Mouse (Mus musculus) urinary bladder, adult 2 months (tissue): Measurements from ENCODE around the gene Pllp. TPM values are rescaled to one million over a fixed set of nuclear protein-coding genes. Genes with fewer than 3 reads are reported as not detected.
A peak's percentile ranks its signal among the peaks of the same experiment; 100 is the strongest.

Experiments
- DNase-seq: peaks from one replicate; pipeline ENCODE4 v3.0.0; 2022; ENCODE audit warnings: low spot score
- polyA plus RNA-seq: library from polyadenylated mRNA; depleted of rRNA; stranded (reverse); fragments of >200 nt; gene quantifications from 2 replicates; pipeline ENCODE4 v1.2.3, GENCODE M21; 2012

The Pllp gene
- polyA plus RNA-seq, 1 experiment: 99.3 TPM

- DNase-seq: peak; percentile 65
Observed at GRCm38 (mm10) chr8:94702844-94703813, 7.1 kb upstream of the Pllp start.

GRCm38 (mm10) chr8:94702156-94702555, 6.1 kb upstream of the Pllp start:
- no peak for DNase-seq

GRCm38 (mm10) chr8:94700421-94700935, 4.4 kb upstream of the Pllp start:
- no peak for DNase-seq

- peak; percentile 19 for DNase-seq
Observed at GRCm38 (mm10) chr8:94699366-94699765, 3.3 kb upstream of the Pllp start.

- DNase-seq: no peak
Observed at GRCm38 (mm10) chr8:94697956-94698355, 1.9 kb upstream of the Pllp start.

GRCm38 (mm10) chr8:94696566-94696965, 488 bp upstream of the Pllp start:
- no peak for DNase-seq

GRCm38 (mm10) chr8:94695341-94695993, 611 bp downstream of the Pllp start:
- DNase-seq: peak; percentile 30

DNA sequence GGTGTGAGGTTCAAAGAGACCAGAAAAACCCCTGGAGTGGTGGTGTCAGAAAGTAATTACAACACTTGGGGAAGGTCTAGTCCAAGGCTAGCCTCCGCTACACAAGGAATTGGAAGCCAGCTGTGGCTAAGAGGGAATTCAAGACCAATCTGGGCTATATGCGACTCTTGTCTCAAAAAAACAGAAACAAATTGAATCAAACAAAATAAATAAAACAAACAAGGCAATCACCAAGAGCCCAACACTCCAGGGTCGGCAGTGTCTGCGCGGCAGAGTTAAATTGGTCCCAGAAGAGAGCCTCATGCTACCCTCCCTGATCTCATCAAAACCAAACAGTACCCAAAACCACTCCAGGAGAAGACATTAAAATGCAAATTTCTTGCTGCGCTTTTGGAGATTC, 1.4 kb downstream of the Pllp start:
- no peak for DNase-seq

DNA sequence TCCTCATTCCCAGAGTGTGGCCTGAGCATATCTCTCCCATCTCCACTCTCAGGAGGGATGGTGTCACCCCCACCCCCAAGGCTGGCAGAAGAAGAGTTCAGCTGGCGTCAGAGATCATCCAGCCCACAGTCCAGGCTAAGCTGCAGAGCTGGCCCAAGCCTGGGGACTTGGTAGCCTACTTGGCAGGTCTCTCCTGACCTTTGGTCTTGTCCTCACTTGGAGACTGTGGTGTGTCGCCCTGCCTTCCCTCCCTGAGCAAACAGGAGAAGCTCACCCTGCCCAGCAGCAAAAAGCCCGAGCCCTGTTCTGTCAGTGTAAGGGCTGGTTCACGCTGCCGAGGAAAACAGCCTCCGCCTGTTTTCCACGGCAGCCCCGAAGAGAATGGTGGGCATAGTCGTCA, 10.1 kb downstream of the Pllp start:
- no peak for DNase-seq

DNA sequence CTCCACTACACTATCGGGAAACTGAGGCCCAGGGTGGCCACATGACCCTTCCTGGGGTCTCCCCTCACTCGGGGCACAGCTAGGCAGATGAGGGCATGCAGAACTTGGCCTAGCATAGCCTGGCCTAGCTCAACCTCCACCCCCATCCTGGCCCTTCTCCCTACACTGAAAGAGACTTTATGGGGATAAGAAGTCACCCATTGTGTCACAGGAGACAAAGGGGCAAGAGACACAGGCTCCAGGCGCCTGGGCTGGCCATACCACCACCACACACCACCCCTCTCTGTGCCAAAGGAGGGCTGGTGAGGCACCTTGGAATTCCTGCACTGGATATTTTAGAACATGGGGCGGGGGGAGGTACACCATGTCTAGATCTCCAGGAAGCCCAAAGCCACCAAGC, 11.8 kb downstream of the Pllp start:
- DNase-seq: no peak

DNA sequence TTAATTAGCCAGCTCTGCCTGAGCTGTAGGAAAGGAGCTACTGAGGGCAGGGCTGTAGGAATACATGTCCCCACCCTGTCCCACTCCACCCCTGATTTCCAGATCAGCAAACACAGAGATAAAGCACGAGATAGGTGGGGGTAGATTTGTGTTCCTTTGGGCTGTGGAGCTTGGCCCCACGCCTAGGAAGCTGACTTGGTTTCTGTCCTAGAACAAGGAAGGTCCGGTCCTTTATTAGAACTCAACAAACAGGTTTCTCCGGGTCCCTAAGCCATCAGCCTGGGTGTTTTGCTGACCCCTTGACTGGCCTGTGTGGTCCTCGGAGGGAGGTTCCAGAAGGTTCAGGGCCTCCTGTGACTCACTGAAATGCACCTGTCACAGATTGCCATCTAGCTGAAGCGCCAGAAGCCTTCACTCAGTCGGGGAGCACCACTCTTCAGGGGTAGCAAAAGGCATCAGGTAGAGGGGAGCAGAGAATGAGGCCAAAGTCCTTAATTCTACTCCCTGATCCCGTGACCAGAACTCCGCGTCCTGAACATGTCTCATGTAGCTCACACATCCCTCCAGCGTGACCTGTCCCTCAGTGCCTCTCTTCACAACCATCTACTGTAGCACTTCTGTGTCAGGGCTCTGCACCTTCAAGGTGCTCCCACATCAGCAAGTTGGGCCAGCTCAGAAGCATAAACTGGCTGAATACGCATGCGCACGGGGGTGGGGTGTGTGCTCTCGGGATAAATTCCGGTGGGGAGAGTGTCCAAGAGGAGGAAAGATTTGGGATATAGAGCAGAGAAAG, 13.2 kb downstream of the Pllp start:
- DNase-seq: no peak

DNA sequence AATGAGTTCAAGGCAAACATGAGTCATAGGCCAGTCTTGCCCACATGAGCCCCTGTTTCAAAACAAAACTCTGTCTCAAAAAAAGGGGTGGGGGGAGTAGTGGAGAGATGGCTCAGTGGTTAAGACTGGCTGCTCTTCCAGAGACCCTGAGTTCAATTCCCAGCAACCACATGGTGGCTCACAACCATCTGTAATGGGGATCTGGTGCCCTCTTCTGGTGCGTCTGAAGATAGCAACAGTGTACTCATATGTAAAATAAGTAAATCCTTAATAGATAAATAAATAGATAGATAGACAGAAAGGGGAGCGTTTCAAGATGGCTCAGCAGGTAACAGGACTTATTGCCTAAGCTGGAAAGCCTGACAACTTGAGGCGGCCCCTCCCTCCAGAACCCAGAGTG, 15.7 kb downstream of the Pllp start:
- no peak for DNase-seq

- no peak for DNase-seq
Observed at GRCm38 (mm10) chr8:94678582-94678981, 17.5 kb downstream of the Pllp start.

DNA sequence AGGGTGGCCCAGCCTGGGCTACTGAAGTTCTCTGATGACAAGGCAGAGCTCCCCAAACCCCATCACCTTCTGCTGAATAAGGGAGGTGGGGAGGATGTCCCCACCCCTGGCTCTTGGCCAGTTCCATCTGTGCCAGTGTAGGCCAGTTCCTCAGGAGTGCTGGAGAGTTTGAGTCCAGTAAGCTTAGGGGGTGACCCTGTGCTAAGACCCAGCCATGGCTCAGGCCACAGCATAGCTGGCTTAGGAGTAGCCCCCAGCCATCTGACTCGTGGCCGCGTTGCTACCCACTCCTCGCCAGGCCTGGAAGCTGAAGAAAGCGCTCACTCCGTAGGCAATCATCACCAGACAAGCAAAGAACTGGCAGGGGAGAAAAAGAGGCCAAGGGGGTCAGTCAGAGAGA, 20.2 kb downstream of the Pllp start:
- no peak for DNase-seq

DNA sequence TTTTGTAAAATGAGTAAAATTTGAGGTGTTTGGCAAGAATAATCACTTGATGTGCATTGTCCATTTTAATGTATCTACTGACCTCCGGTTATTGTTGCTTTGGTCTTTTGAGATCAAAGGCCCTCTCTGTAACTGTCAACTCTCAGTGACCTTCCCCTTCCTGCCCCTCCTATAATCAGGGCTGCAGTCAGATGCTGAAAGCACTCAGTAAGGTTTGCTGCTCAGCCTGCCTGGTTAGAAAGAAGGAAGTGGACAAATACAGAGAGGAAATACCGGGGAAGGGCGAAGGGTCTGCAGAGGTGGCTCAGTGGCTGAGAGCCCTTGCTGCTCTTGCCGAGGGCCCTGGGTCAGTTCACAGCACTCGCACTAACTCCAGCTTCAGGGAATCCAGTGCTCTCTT, 21.7 kb downstream of the Pllp start:
- DNase-seq: no peak

DNA sequence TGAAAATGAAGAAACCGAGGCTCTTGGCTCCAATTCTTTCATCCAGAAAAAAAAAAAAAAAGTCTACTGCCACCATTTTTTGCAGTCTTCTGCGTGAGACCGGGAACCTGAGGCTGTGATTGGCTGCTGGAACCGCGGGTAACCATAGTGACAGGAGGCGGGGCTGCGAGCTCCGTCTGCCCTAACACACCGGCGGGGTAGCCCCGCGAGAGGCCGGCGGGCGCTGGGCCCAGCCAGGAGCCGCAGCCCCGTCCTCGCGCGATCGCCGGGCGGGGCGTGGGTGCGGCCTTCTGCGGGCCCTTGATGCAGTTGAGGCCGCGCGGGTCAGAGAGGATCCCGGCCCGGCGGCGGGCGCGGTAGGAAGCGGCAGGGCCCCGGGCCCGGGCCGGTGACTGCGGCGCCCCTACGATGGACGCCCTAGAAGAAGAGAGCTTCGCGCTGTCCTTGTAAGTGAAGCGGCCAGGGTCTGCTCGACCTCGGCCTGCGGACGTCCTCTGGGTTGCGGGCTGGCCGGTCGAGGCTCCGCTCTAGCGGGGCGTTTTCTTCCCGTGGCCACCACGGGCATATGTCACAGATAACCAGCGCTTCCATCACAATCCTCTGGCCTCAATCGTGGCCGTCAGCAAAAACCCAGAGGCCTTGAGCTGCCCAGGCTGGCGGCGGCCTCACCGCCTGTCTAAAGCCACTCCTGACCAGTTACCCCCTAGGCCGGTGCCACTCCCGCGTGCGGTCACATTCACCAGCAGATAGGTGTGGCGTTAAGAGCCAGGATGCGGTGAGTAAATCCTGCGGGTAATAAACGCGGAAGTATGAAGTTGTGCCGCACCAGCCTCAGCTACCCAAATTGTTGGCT, 29.4 kb downstream of the Pllp start, which contains the start of gene Arl2bp:
TSS of gene Arl2bp (plus strand) at position 145 of the 853 bp plus-strand sequence.
- peak; percentile 78 for DNase-seq

GRCm38 (mm10) chr8:94664722-94665121, 31.4 kb downstream of the Pllp start:
- no peak for DNase-seq

GRCm38 (mm10) chr8:94660418-94660817, 35.7 kb downstream of the Pllp start:
- no peak for DNase-seq

DNA sequence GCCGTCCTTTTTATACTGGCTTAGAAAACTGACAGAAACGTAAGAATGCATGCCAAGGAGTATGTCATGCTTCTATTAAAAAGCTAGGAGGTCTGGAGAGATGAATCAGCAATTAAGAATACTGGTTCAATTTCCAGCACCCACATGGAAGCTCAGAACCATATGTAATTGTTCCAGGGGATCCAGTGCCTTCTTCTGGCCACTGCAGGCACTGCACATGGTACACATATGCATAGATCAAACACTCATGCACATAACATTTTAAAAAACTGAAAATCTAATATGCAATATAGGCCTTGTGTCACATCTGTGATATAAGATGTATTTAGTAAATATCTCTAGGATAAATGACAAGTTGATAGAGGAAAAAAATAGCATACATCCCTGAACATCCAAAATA, 38.0 kb downstream of the Pllp start:
- DNase-seq: no peak

DNA sequence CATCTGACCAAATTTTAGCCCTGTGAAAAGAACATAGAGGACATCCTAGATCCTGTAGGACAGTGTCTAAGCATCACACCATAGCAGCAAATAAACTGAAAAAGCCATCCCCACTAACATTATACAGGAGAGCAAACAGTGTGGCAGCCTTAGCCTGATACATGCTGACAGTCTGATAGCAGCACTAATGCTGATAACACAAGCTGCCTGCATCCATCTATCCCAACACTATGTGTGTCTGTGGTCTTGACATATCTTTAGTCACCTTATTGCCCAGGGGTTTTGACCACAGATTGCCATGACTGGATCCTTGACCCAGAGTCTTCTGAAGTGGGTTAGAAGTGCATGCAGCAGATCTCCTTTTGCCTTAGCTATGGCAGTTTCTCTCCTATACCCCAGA, 41.1 kb downstream of the Pllp start:
- DNase-seq: no peak

DNA sequence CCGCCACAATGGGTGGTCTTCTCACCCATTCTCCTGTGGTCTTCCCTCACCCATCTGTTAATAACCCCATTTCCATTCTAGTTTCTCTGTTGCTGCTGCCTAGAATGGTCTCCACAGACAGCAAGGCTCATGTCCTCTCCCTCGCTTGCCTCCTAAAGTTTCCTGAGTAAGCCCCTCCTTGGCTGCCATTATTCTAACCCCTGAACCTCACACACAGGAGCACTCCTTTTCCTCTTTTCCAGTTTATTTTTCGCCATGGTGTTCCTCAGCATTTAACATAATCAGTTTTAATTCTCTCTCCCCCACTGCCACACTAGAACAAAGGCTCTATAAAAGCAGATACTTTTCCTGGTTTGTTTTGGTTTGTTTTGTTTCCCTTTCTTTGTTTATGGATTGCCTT, 43.1 kb downstream of the Pllp start:
- no peak for DNase-seq
